Mouse (Mus musculus) liver, embryonic 11.5 days (tissue): ENCODE measurements around the gene Spag4. TPM values are rescaled to one million over a fixed set of nuclear protein-coding genes. Genes with fewer than 3 reads are reported as not detected.

Experiments
- ATAC-seq: fragments of 200-750 bp; cut with Nextera tagmentation; replicated peaks from 2 replicates; pipeline ENCODE4 v1.8.0; 2017; ENCODE audit warnings: moderate number of reproducible peaks, mild to moderate bottlenecking, moderate TSS enrichment, moderate library complexity; ENCODE audit not compliant: low FRiP score
- DNase-seq: peaks from one replicate; pipeline ENCODE4 v3.0.0-alpha.2; 2017; ENCODE audit warnings: low spot score
- H3K27ac ChIP-seq: fragments of 300-500 bp; sonication (generic); 2 replicates; pipeline ENCODE4 v1.5.1; 2014; ENCODE audit warnings: mild to moderate bottlenecking, low read depth, low read length, control low read depth
- H3K27me3 ChIP-seq: fragments of 300-500 bp; sonication (generic); replicated peaks from 2 replicates; pipeline ENCODE4 v1.6.1; 2014; ENCODE audit warnings: low read length, mixed read lengths; ENCODE audit not compliant: control insufficient read depth, insufficient read depth
- H3K36me3 ChIP-seq: fragments of 300-500 bp; sonication (generic); 2 replicates; pipeline ENCODE4 v1.6.1; 2014; ENCODE audit warnings: mild to moderate bottlenecking, low read length, moderate library complexity, mixed read lengths; ENCODE audit not compliant: control insufficient read depth, insufficient read depth
- H3K4me1 ChIP-seq: fragments of 300-500 bp; sonication (generic); replicated peaks from 2 replicates; pipeline ENCODE4 v1.6.1; 2014; ENCODE audit warnings: low read length, mixed read lengths; ENCODE audit not compliant: control insufficient read depth, insufficient read depth
- H3K4me2 ChIP-seq: fragments of 300-500 bp; sonication (generic); 2 replicates; pipeline ENCODE4 v1.6.1; 2014; ENCODE audit warnings: mild to moderate bottlenecking, control low read depth, moderate library complexity
- H3K4me3 ChIP-seq: fragments of 300-500 bp; sonication (generic); 2 replicates; pipeline ENCODE4 v1.5.1; 2014; ENCODE audit warnings: low read depth, low read length, control low read depth
- H3K9ac ChIP-seq: fragments of 300-500 bp; sonication (generic); 2 replicates; pipeline ENCODE4 v1.6.1; 2014; ENCODE audit warnings: low read depth, low read length, control low read depth
- H3K9me3 ChIP-seq: fragments of 300-500 bp; sonication (generic); 2 replicates; pipeline ENCODE4 v1.6.1; 2016; ENCODE audit warnings: low read length, inconsistent platforms, mixed read lengths; ENCODE audit not compliant: control insufficient read depth
- WGBS: fragments of 180-500 bp; shearing (Covaris S2); extraction: QIAGEN DNeasy Blood & Tissue Kit; methylation state at CpG from one replicate; pipeline ENCODE4 v1.1.7; 2014; 5-methylcytosine and 5-hydroxymethylcytosine counted together
- polyA plus RNA-seq: library from polyadenylated mRNA; unstranded; fragments of >200 nt; fragmentation: Nextera tagmentation; extraction: Ambion mirVana; gene quantifications from 2 replicates; pipeline ENCODE4 v1.2.1, GENCODE M21; 2014

The Spag4 gene
- polyA plus RNA-seq, 1 experiment from 2014 or later = 4.1 TPM

DNA sequence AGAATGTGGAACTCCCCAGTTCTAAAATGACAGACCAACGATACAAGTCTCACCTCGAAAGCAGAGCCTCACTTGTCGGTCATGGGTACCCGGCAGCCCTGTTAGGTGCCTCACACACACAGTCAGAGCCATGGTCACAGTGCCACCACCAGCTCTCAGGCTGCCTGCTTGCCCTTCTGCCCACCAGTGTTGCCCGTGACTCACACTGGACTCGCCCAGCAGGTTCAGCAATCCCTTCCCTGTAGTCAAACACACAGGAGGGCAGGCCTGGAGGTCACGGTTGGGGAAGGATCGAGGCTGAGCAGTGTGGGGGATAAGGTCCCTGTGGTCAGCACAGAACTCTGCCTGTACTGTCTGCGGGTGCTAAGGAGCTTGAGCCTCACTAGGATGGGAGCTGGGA lies 12.2 kb upstream of the Spag4 start, which contains the start of gene Fer1l4:
Fer1l4 (minus strand) TSS at position 132 of the 400 bp plus-strand sequence.
- no peak within 1 kb of the TSS for H3K27ac ChIP-seq
- 79% methylated on average over 9 of the region's 9 CpGs for WGBS
- no peak for DNase-seq
- H3K9me3 ChIP-seq = no peaks in the 10 kb centered on the region
- no peaks in the 10 kb centered on the region for H3K4me1 ChIP-seq
- ATAC-seq = no peak
- H3K27me3 ChIP-seq = peaks cover 6% of the 10 kb centered on the region
- no peak within 1 kb of the TSS for H3K9ac ChIP-seq
- no peak within 1 kb of the TSS for H3K4me2 ChIP-seq
- no peaks in the 10 kb centered on the region for H3K36me3 ChIP-seq
- no peak within 1 kb of the TSS for H3K4me3 ChIP-seq

DNA sequence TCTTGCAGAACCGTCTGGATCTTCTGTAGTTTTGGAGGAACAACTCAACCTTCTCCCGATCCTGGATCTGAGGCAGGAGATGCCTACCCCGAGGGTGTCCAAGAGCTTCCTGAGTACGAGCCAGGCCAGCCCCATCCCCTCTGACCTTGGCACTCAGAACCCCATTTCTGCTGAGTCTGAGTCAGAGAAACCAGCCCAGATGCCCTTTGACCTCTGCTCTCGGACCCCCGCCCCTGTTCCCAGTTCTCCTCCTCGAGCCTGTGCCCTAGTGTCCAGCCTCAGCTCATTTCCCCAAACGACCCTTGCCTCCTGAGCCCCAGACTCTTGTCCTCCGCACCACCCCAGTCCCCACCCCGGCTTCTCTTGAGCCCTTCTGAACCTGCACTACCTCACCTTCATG lies 1.2 kb downstream of the Spag4 start:
- peak overlapping the region; percentile 75 for H3K4me3 ChIP-seq
- no peaks in the 10 kb centered on the region for H3K27me3 ChIP-seq
- peaks cover 13% of the 10 kb centered on the region for H3K36me3 ChIP-seq
- H3K9ac ChIP-seq = peak overlapping the region; percentile 85
- H3K27ac ChIP-seq = no peak overlapping the region
- peaks cover 10% of the 10 kb centered on the region for H3K4me1 ChIP-seq
- no peaks in the 10 kb centered on the region for H3K9me3 ChIP-seq
- peak overlapping the region; percentile 92 for H3K4me2 ChIP-seq
- WGBS = 38% methylated on average over 10 of the region's 10 CpGs
- no peak for DNase-seq
- ATAC-seq = peak; percentile 14; the same call in 1 of the 2 replicates

DNA sequence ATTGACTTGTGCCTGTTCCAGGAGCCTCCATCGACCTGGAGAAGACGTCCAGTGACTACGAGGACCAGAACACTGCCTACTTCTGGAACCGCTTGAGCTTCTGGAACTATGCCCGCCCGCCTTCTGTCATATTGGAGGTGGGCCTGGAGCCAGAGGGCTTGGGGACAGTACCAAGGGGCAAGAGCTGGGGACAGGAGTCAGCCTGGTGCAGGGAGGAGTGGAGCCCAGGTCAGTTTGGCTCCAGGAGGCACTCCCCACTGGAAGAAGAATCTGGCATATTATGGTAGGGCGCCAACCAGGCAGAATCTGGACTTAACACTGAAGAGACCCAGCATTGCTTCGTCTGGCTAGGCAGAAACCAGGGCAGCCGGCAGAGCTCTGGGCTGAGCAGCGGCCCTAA lies 2.9 kb downstream of the Spag4 start:
- Histone ChIP-seq H3K9ac (no peak overlapping the region), H3K4me2 (no peak overlapping the region), H3K9me3 (no peaks in the 10 kb centered on the region), H3K4me3 (no peak overlapping the region), H3K4me1 (peaks cover 10% of the 10 kb centered on the region), H3K36me3 (peaks cover 19% of the 10 kb centered on the region), H3K27ac (no peak overlapping the region), H3K27me3 (no peaks in the 10 kb centered on the region)
- no peak for ATAC-seq
- DNase-seq = no peak
- WGBS = 92% methylated on average over 10 of the region's 10 CpGs

DNA sequence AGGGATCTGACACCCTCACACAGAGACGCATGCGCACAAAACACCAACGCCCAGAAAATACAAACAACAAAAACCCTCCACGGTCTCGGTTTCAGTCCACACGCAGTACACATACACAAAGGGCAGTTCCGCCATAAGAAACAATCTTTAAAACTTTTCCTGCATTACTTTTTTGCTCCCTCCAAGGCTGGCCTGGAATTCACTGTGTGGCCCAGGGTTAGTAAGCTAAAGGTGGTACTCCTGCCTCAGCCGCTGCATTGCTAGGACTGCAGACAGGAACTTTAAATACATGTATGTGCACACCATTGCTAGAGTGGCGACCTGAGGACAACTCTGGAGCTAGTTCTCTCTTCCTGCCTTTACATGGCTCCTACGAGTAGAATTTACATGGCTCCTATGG lies 6.3 kb downstream of the Spag4 start:
- Histone ChIP-seq H3K9ac (no peak overlapping the region), H3K4me3 (no peak overlapping the region), H3K4me1 (peaks cover 5% of the 10 kb centered on the region), H3K4me2 (no peak overlapping the region), H3K9me3 (no peaks in the 10 kb centered on the region), H3K27me3 (no peaks in the 10 kb centered on the region), H3K36me3 (peaks cover 42% of the 10 kb centered on the region), H3K27ac (no peak overlapping the region)
- no peak for ATAC-seq
- 95% methylated on average over 10 of the region's 10 CpGs for WGBS
- DNase-seq = no peak

DNA sequence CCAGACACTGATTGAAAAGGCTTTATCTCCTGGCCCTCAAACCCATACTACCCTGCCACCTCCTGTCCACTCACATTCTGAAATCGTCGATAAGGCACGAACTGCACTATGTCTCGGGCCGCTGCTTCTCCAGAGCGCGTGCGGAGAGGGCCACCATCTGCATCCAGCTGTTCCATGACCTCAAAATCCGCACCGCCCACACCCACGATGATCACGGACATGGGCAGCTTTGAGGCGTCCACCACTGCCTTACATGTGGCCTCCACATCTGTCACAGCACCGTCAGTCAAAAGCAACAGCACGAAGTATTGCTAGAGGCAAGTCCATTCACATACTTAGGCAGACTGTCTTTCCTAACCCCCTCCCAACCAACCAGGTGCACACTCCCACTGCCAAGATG lies 8.8 kb downstream of the Spag4 start:
- ATAC-seq = no peak
- no peaks in the 10 kb centered on the region for H3K4me1 ChIP-seq
- H3K4me2 ChIP-seq = no peak overlapping the region
- H3K9me3 ChIP-seq = no peaks in the 10 kb centered on the region
- WGBS = 94% methylated on average over 15 of the region's 15 CpGs
- H3K36me3 ChIP-seq = peaks cover 55% of the 10 kb centered on the region
- H3K9ac ChIP-seq = no peak overlapping the region
- DNase-seq = no peak
- no peaks in the 10 kb centered on the region for H3K27me3 ChIP-seq
- H3K4me3 ChIP-seq = no peak overlapping the region
- H3K27ac ChIP-seq = no peak overlapping the region

DNA sequence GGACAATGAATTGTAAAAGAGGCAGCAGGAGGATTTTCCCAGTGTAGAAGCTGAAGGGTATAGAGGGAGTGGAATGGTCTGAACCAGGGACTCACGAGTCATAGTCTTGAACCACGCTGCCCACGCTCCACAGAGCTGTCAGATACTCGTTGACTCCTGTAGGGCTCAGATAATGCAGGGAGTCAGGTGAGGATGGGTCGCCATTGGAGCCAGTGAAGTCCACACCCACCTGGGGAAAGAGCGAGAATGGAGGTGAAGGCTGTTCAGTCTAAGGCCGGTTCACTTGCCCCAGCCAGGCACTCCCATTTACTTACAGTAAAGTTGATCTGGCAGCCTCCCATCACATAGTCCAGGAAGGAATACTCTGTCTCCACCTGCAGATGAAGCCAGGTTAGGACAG lies 12.5 kb downstream of the Spag4 start:
- ATAC-seq (no peak), DNase-seq (no peak)
- H3K36me3 ChIP-seq = peaks cover 39% of the 10 kb centered on the region
- 0 out of 2 replicates have a peak, but pooled peaks cover 2% of the 10 kb centered on the region for H3K4me1 ChIP-seq
- no peak overlapping the region for H3K4me3 ChIP-seq
- H3K9ac ChIP-seq = no peak overlapping the region
- H3K27ac ChIP-seq = no peak overlapping the region
- no peak overlapping the region for H3K4me2 ChIP-seq
- 85% methylated on average over 7 of the region's 7 CpGs for WGBS
- no peaks in the 10 kb centered on the region for H3K9me3 ChIP-seq
- H3K27me3 ChIP-seq = no peaks in the 10 kb centered on the region

DNA sequence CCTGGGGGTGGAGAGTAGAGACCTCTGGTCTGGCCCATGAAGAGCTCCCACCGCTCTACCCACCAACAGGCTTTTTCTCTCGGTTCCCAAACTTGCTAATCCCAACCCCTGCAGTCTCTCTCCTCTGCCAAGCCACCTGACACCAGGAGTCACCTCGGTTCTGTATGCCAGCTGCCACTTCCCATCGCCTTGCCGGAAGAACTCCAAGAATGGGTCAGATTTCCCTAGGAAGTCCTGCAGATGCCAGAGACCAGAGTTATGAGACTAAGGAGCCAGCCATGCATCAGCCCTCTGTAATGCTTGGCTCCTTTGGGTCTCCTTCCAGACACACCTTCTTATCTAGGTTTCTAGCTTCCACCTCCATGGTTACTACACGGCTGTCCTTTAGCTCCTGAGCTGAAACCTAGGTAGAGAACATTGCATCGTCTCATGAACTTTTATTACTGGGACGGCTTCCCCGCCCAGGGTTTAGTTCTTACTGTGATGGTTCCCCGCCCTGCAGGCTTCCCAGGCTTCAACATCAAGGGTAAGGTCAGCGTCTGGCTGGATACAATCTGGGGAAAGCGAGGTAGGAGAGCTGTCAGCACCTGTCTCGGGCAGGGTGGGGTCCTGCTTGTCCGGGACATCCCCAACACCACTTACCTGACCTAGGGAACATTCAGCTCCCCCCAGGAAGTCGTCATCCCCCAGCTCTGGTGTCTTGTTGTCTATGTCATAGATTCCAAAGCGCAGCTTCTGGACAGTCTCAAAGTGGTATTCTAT lies 13.6 kb downstream of the Spag4 start:
- Histone ChIP-seq H3K9me3 (no peaks in the 10 kb centered on the region), H3K4me3 (no peak overlapping the region), H3K9ac (no peak overlapping the region), H3K4me1 (peaks cover 5% of the 10 kb centered on the region; the same call in 1 of the 2 replicates), H3K4me2 (no peak overlapping the region), H3K27ac (no peak overlapping the region), H3K27me3 (no peaks in the 10 kb centered on the region), H3K36me3 (peaks cover 33% of the 10 kb centered on the region)
- 91% methylated on average over 16 of the region's 16 CpGs for WGBS
- no peak for ATAC-seq
- peak; percentile 29 for DNase-seq

DNA sequence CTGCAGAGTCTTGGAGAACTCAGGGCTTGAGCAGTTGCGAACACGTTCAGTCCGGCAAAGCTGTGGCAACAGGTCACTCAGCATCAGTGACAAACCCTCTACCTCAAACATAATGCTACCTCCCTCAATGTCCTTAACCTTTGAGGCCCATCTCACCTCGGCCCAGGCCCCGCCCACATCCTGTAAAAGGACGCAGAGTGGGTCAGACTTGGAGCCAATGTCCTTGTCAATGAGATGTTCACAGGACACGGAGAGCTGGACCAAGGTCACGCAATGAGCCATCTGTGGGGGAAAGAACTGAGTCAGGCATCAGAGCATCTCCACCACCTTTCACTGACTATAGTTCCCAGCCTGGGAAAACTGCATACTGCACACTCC lies 14.2 kb downstream of the Spag4 start:
- WGBS = 83% methylated on average over 8 of the region's 8 CpGs
- H3K4me1 ChIP-seq = peaks cover 5% of the 10 kb centered on the region; the same call in 1 of the 2 replicates
- H3K27ac ChIP-seq = no peak overlapping the region
- peaks cover 27% of the 10 kb centered on the region for H3K36me3 ChIP-seq
- peak; percentile 28 for DNase-seq
- no peaks in the 10 kb centered on the region for H3K9me3 ChIP-seq
- H3K4me3 ChIP-seq = no peak overlapping the region
- H3K9ac ChIP-seq = no peak overlapping the region
- no peaks in the 10 kb centered on the region for H3K27me3 ChIP-seq
- H3K4me2 ChIP-seq = no peak overlapping the region
- no peak for ATAC-seq

DNA sequence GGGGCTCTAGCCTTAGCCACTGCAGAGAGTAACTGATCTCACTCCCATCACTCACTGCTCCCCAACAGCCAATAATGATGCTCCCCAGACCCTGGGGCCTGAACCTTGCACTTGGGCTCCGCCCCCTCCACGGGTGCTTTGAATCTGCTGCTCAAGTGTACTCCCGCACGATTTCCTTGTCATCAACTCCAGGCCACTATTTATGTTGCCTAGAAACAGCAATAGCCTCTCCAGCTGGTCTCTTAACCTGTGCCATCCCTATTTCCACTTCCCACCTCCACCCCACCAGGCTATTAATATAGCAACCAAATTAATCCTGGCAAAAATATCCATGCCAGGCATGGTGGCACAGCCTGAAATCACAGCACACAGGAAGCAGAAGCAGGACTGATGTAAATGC lies 14.7 kb downstream of the Spag4 start:
- Histone ChIP-seq H3K27ac (no peak overlapping the region), H3K9ac (no peak overlapping the region), H3K27me3 (no peaks in the 10 kb centered on the region), H3K4me3 (no peak overlapping the region), H3K4me1 (peaks cover 5% of the 10 kb centered on the region; the same call in 1 of the 2 replicates), H3K4me2 (no peak overlapping the region), H3K9me3 (no peaks in the 10 kb centered on the region), H3K36me3 (peaks cover 24% of the 10 kb centered on the region)
- 63% methylated on average over 4 of the region's 4 CpGs for WGBS
- no peak for ATAC-seq
- DNase-seq = peak; percentile 26
